Mouse (Mus musculus) liver, postnatal 0 days (tissue): Measurements from ENCODE around the gene Snf8.

Source experiments
- CTCF ChIP-seq: sonication (generic); IDR thresholded peaks from 2 replicates; pipeline ENCODE4 v1.5.1; 2016; ENCODE audit warnings: antibody characterized with exemption, low read depth
- EP300 ChIP-seq: IDR thresholded peaks from 2 replicates; pipeline ENCODE4 v1.6.1; 2016; ENCODE audit warnings: antibody characterized with exemption, low read depth, mild to moderate bottlenecking

- TF ChIP-seq CTCF (no peak), EP300 (no peak)
Measured at GRCm38 (mm10) chr11:95989864-95990263, 44.8 kb upstream of the Snf8 start.
